Mouse (Mus musculus): ENCODE measurements around the gene Chd2.
"Not testable (repeated sequence)": the region's sequence is repeated elsewhere in the genome, so short reads cannot be mapped to it uniquely, and the experiment has no call there.

The Chd2 gene

GRCm38 (mm10) chr7:73576101-73576936 is 34.7 kb upstream of the Chd2 start:
- no peak for DNase-seq (ENCODE audit: low read depth, low spot score)

GRCm38 (mm10) chr7:73575257-73575656 is 33.6 kb upstream of the Chd2 start:
- no peak for DNase-seq (ENCODE audit: low read depth, low spot score)
- no peaks in the 10 kb centered on the region for H3K27me3 ChIP-seq (ENCODE audit: control insufficient read depth, insufficient read depth, low read length, poor library complexity, severe bottlenecking)
- H3K36me3 ChIP-seq (ENCODE audit: control insufficient read depth, insufficient read depth, low read length, poor library complexity, severe bottlenecking): no peaks in the 10 kb centered on the region

More at GRCm38 (mm10) chr7:73576101-73576936, 34.7 kb upstream of the Chd2 start:
- no peaks in the 10 kb centered on the region for H3K36me3 ChIP-seq (ENCODE audit: control insufficient read depth, insufficient read depth, low read length, poor library complexity, severe bottlenecking)
- no peaks in the 10 kb centered on the region for H3K27me3 ChIP-seq (ENCODE audit: control insufficient read depth, insufficient read depth, low read length, poor library complexity, severe bottlenecking)

- not testable (repeated sequence) for H3K36me3 ChIP-seq (ENCODE audit: control insufficient read depth, insufficient read depth, low read length, poor library complexity, severe bottlenecking); DNase-seq (ENCODE audit: low read depth, low spot score); H3K27me3 ChIP-seq (ENCODE audit: control insufficient read depth, insufficient read depth, low read length, poor library complexity, severe bottlenecking)
Observed at GRCm38 (mm10) chr7:73574673-73575072, 33.0 kb upstream of the Chd2 start.

- H3K36me3 ChIP-seq (ENCODE audit: control insufficient read depth, insufficient read depth, low read length, poor library complexity, severe bottlenecking): no peaks in the 10 kb centered on the region
- no peaks in the 10 kb centered on the region for H3K27me3 ChIP-seq (ENCODE audit: control insufficient read depth, insufficient read depth, low read length, poor library complexity, severe bottlenecking)
- peak; percentile 70 for DNase-seq (ENCODE audit: low read depth, low spot score)
Observed at GRCm38 (mm10) chr7:73572571-73572970, 30.9 kb upstream of the Chd2 start.

GRCm38 (mm10) chr7:73568801-73569403 is 27.3 kb upstream of the Chd2 start:
- Histone ChIP-seq H3K27me3 (ENCODE audit: control insufficient read depth, insufficient read depth, low read length, poor library complexity, severe bottlenecking) (no peaks in the 10 kb centered on the region), H3K36me3 (ENCODE audit: control insufficient read depth, insufficient read depth, low read length, poor library complexity, severe bottlenecking) (no peaks in the 10 kb centered on the region)
- no peak for DNase-seq (ENCODE audit: low read depth, low spot score)

GRCm38 (mm10) chr7:73567754-73568161 is 26.1 kb upstream of the Chd2 start:
- no peak for DNase-seq (ENCODE audit: low read depth, low spot score)
- Histone ChIP-seq H3K27me3 (ENCODE audit: control insufficient read depth, insufficient read depth, low read length, poor library complexity, severe bottlenecking) (no peaks in the 10 kb centered on the region), H3K36me3 (ENCODE audit: control insufficient read depth, insufficient read depth, low read length, poor library complexity, severe bottlenecking) (no peaks in the 10 kb centered on the region)

- H3K36me3 ChIP-seq (ENCODE audit: control insufficient read depth, insufficient read depth, low read length, poor library complexity, severe bottlenecking): no peaks in the 10 kb centered on the region
- no peak for DNase-seq (ENCODE audit: low read depth, low spot score)
- H3K27me3 ChIP-seq (ENCODE audit: control insufficient read depth, insufficient read depth, low read length, poor library complexity, severe bottlenecking): no peaks in the 10 kb centered on the region
Observed at GRCm38 (mm10) chr7:73564131-73564530, 22.5 kb upstream of the Chd2 start.

GRCm38 (mm10) chr7:73561492-73562055 is 19.9 kb upstream of the Chd2 start:
- DNase-seq (ENCODE audit: low read depth, low spot score): no peak
- H3K36me3 ChIP-seq (ENCODE audit: control insufficient read depth, insufficient read depth, low read length, poor library complexity, severe bottlenecking): no peaks in the 10 kb centered on the region
- H3K27me3 ChIP-seq (ENCODE audit: control insufficient read depth, insufficient read depth, low read length, poor library complexity, severe bottlenecking): no peaks in the 10 kb centered on the region

- no peaks in the 10 kb centered on the region for H3K27me3 ChIP-seq (ENCODE audit: control insufficient read depth, insufficient read depth, low read length, poor library complexity, severe bottlenecking)
- no peaks in the 10 kb centered on the region for H3K36me3 ChIP-seq (ENCODE audit: control insufficient read depth, insufficient read depth, low read length, poor library complexity, severe bottlenecking)
- no peak for DNase-seq (ENCODE audit: low read depth, low spot score)
Observed at GRCm38 (mm10) chr7:73560811-73561210, 19.2 kb upstream of the Chd2 start.

- no peaks in the 10 kb centered on the region for H3K27me3 ChIP-seq (ENCODE audit: control insufficient read depth, insufficient read depth, low read length, poor library complexity, severe bottlenecking)
- peak; percentile 27 for DNase-seq (ENCODE audit: low read depth, low spot score)
Observed at GRCm38 (mm10) chr7:73559853-73560190, 18.2 kb upstream of the Chd2 start.

GRCm38 (mm10) chr7:73559170-73559852 is 17.7 kb upstream of the Chd2 start:
- H3K27me3 ChIP-seq (ENCODE audit: control insufficient read depth, insufficient read depth, low read length, poor library complexity, severe bottlenecking): no peaks in the 10 kb centered on the region
- no peaks in the 10 kb centered on the region for H3K36me3 ChIP-seq (ENCODE audit: control insufficient read depth, insufficient read depth, low read length, poor library complexity, severe bottlenecking)
- peak; percentile 35 for DNase-seq (ENCODE audit: low read depth, low spot score)

More at GRCm38 (mm10) chr7:73559853-73560190, 18.2 kb upstream of the Chd2 start:
- H3K36me3 ChIP-seq (ENCODE audit: control insufficient read depth, insufficient read depth, low read length, poor library complexity, severe bottlenecking): no peaks in the 10 kb centered on the region

- no peaks in the 10 kb centered on the region for H3K36me3 ChIP-seq (ENCODE audit: control insufficient read depth, insufficient read depth, low read length, poor library complexity, severe bottlenecking)
- H3K27me3 ChIP-seq (ENCODE audit: control insufficient read depth, insufficient read depth, low read length, poor library complexity, severe bottlenecking): no peaks in the 10 kb centered on the region
- peak; percentile 100 for DNase-seq (ENCODE audit: low read depth, low spot score)
Observed at GRCm38 (mm10) chr7:73558293-73559169, 16.9 kb upstream of the Chd2 start.

- no peak for DNase-seq (ENCODE audit: low read depth, low spot score)
- no peaks in the 10 kb centered on the region for H3K36me3 ChIP-seq (ENCODE audit: control insufficient read depth, insufficient read depth, low read length, poor library complexity, severe bottlenecking)
- H3K27me3 ChIP-seq (ENCODE audit: control insufficient read depth, insufficient read depth, low read length, poor library complexity, severe bottlenecking): no peaks in the 10 kb centered on the region
Observed at GRCm38 (mm10) chr7:73557671-73558265, 16.1 kb upstream of the Chd2 start.
